Mouse (Mus musculus) liver, embryonic 14.5 days (tissue): ENCODE results near the gene Ankrd52. TPM values are rescaled to one million over a fixed set of nuclear protein-coding genes. Genes with fewer than 3 reads are reported as not detected.
A peak's percentile ranks its signal among the peaks of the same experiment; 100 is the strongest.

Experiments
- ATAC-seq: fragments of 200-750 bp; cut with Nextera tagmentation; 2 replicates; pipeline ENCODE4 v1.8.0; 2017; ENCODE audit warnings: moderate number of reproducible peaks, mild to moderate bottlenecking, moderate library complexity; ENCODE audit not compliant: insufficient read depth
- DNase-seq, 3 experiments: peaks; one replicate each; pipeline ENCODE4 v3.0.0-alpha.2; 2012 to 2013; ENCODE audit warnings: low read depth in 3 of 3, low spot score in 3 of 3
- H3K27ac ChIP-seq: fragments of 300-500 bp; sonication (generic); 2 replicates; pipeline ENCODE4 v1.5.1; 2014; ENCODE audit warnings: moderate library complexity, mild to moderate bottlenecking, control low read depth, inconsistent platforms
- H3K27me3 ChIP-seq: fragments of 300-500 bp; sonication (generic); 2 replicates; pipeline ENCODE4 v1.6.1; 2014; ENCODE audit warnings: mild to moderate bottlenecking, low read length, moderate library complexity; ENCODE audit not compliant: control insufficient read depth, insufficient read depth
- H3K36me3 ChIP-seq: fragments of 300-500 bp; sonication (generic); replicated peaks from 2 replicates; pipeline ENCODE4 v1.6.1; 2014; ENCODE audit warnings: low read depth; ENCODE audit not compliant: control insufficient read depth, insufficient read depth
- H3K4me1 ChIP-seq, 2 experiments: fragments of 200-500 bp in 1 of 2; fragments of 300-500 bp in 1 of 2; sonication (generic) in 1 of 2; replicated peaks; 2 replicates each; pipeline ENCODE4 v1.6.1; 2012 to 2014; ENCODE audit warnings: antibody characterized with exemption in 1 of 2, inconsistent platforms in 1 of 2, low read length in 1 of 2; ENCODE audit not compliant: control insufficient read depth in 2 of 2, insufficient read depth in 2 of 2
- H3K4me2 ChIP-seq: fragments of 300-500 bp; sonication (generic); 2 replicates; pipeline ENCODE4 v1.6.1; 2014; ENCODE audit warnings: low read depth, mild to moderate bottlenecking, control low read depth, moderate library complexity
- H3K4me3 ChIP-seq, 2 experiments: fragments of 200-500 bp in 1 of 2; fragments of 300-500 bp in 1 of 2; sonication (generic) in 1 of 2; 2 replicates each; pipeline ENCODE4 v1.5.1; 2012 to 2014; ENCODE audit warnings: low read depth in 2 of 2, low read length in 2 of 2, mild to moderate bottlenecking in 2 of 2, control low read depth in 1 of 2, inconsistent platforms in 1 of 2, moderate library complexity in 1 of 2; ENCODE audit not compliant: insufficient read depth in 1 of 2
- H3K9ac ChIP-seq: fragments of 300-500 bp; sonication (generic); replicated peaks from 2 replicates; pipeline ENCODE4 v1.6.1; 2014; ENCODE audit warnings: mild to moderate bottlenecking, control low read depth, moderate library complexity
- H3K9me3 ChIP-seq: fragments of 300-500 bp; sonication (generic); 2 replicates; pipeline ENCODE4 v1.6.1; 2016; ENCODE audit warnings: low read length, mixed read lengths; ENCODE audit not compliant: control insufficient read depth
- CTCF ChIP-seq: IDR thresholded peaks from 2 replicates; pipeline ENCODE4 v1.5.1; 2016; ENCODE audit warnings: antibody characterized with exemption, low read depth, control low read depth
- EP300 ChIP-seq: IDR thresholded peaks from 2 replicates; pipeline ENCODE4 v1.6.1; 2016; ENCODE audit warnings: antibody characterized with exemption, low read depth
- WGBS: fragments of 180-500 bp; shearing (Covaris S2); extraction: QIAGEN DNeasy Blood & Tissue Kit; methylation state at CpG from one replicate; pipeline ENCODE4 v1.1.7; 2014; ENCODE audit not compliant: insufficient replicate concordance; 5-methylcytosine and 5-hydroxymethylcytosine counted together
- polyA plus RNA-seq, 2 experiments: library from polyadenylated mRNA; depleted of rRNA in 1 of 2; stranded (reverse) in 1 of 2; unstranded in 1 of 2; fragments of >200 nt; fragmentation: Nextera tagmentation in 1 of 2; extraction: Ambion mirVana in 1 of 2; gene quantifications; 2 replicates each; pipeline versions ENCODE4 v1.2.1 to v1.2.3; 2012 to 2014

Ankrd52 gene
- polyA plus RNA-seq, 2 experiments, result 4.3 to 7.4 TPM

DNA sequence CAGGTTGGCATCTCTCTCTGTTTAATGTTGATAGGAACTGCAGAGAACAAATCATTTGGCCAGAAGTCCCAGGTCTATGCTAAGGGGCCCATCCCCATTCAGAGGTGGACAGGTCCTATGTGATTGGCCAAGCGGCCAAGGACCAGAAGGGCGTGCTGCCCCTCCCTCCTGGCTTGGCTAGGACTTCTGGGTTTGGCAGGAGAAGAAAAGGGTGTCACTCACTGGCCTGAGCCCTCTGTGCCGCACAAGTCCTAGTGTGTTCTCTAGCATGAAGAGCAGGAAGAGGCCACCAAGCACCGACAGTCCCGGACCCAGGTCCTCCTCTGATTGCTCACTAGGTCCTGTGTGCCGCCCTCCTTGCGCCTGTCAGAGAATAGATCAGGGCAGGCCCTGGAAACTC lies 20.6 kb downstream of the Ankrd52 start:
- H3K9me3 ChIP-seq, result no peaks in the 10 kb centered on the region
- H3K36me3 ChIP-seq, result no peaks in the 10 kb centered on the region
- no peaks in the 10 kb centered on the region; a peak in 1 of 4 replicates for H3K4me1 ChIP-seq
- H3K4me2 ChIP-seq, result no peak overlapping the region
- H3K27me3 ChIP-seq, result no peaks in the 10 kb centered on the region
- no peak overlapping the region for H3K27ac ChIP-seq
- ATAC-seq (no peak), DNase-seq (no peak)
- 62% methylated on average over 7 of the region's 7 CpGs for WGBS
- no peak overlapping the region for H3K4me3 ChIP-seq
- H3K9ac ChIP-seq, result no peak overlapping the region
- TF ChIP-seq EP300, result no peak
- TF ChIP-seq CTCF, result no peak

GRCm38 (mm10) chr10:128400338-128400737 lies 23.4 kb downstream of the Ankrd52 start:
- H3K9me3 ChIP-seq, result no peaks in the 10 kb centered on the region
- peak overlapping the region; percentile 39 for H3K4me2 ChIP-seq
- WGBS, result 40% methylated on average over 5 of the region's 5 CpGs
- peak overlapping the region; percentile 43 to 46 for H3K4me3 ChIP-seq
- TF ChIP-seq EP300, result no peak
- no peak for TF ChIP-seq CTCF
- ATAC-seq, result peak; percentile 30; the same call in 1 of the 2 replicates
- H3K27me3 ChIP-seq, result no peaks in the 10 kb centered on the region
- DNase-seq, result no peak
- H3K27ac ChIP-seq, result no peak overlapping the region
- no peaks in the 10 kb centered on the region for H3K36me3 ChIP-seq
- no peaks in the 10 kb centered on the region; a peak in 1 of 4 replicates for H3K4me1 ChIP-seq
- no peak overlapping the region for H3K9ac ChIP-seq

DNA sequence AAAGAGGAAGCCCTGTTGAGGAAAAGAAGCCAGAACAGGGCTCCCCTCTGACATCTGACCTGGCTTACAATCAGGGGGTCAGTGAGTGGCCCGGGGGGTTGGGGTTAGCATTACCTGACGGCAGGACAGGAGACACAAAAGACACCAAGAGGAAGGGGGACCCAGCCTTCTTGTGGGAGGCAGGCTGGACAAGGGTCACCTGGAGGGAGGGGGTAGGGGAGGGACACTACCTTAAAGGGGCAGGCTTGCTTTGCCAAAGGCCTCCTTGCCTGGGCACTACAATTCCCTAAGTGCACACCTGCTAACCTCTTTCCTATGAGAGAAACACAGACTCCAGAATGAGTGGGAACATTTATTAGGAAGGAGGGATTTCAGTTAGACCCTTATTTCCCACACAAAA lies 24.1 kb downstream of the Ankrd52 start, which contains the start of gene Slc39a5:
TSS of gene Slc39a5 (minus strand) at position 174 of the 400 bp plus-strand sequence.
- DNase-seq (no peak), ATAC-seq (no peak)
- H3K36me3 ChIP-seq, result no peaks in the 10 kb centered on the region; the same call in 1 of the 2 replicates
- no peaks in the 10 kb centered on the region for H3K27me3 ChIP-seq
- 53% methylated on average over 2 of the region's 2 CpGs for WGBS
- TF ChIP-seq CTCF, result no peak
- TF ChIP-seq EP300, result no peak
- H3K9me3 ChIP-seq, result no peaks in the 10 kb centered on the region
- peak within 1 kb of the TSS; percentile 39 for H3K4me2 ChIP-seq
- H3K27ac ChIP-seq, result no peak within 1 kb of the TSS
- H3K9ac ChIP-seq, result no peak within 1 kb of the TSS
- H3K4me3 ChIP-seq, result peak within 1 kb of the TSS; percentile 43 to 46
- H3K4me1 ChIP-seq, result no peaks in the 10 kb centered on the region; a peak in 1 of 4 replicates

GRCm38 (mm10) chr10:128401638-128402037 lies 24.7 kb downstream of the Ankrd52 start:
- H3K9ac ChIP-seq, result no peak overlapping the region
- no peak for TF ChIP-seq CTCF
- TF ChIP-seq EP300, result no peak
- no peaks in the 10 kb centered on the region for H3K4me1 ChIP-seq
- H3K36me3 ChIP-seq, result no peaks in the 10 kb centered on the region; the same call in 1 of the 2 replicates
- no peaks in the 10 kb centered on the region for H3K9me3 ChIP-seq
- no peak overlapping the region for H3K4me2 ChIP-seq
- no peaks in the 10 kb centered on the region for H3K27me3 ChIP-seq
- ATAC-seq (no peak), DNase-seq (no peak)
- no peak overlapping the region for H3K4me3 ChIP-seq
- no peak overlapping the region for H3K27ac ChIP-seq
- WGBS, result 59% methylated on average over 9 of the region's 9 CpGs

DNA sequence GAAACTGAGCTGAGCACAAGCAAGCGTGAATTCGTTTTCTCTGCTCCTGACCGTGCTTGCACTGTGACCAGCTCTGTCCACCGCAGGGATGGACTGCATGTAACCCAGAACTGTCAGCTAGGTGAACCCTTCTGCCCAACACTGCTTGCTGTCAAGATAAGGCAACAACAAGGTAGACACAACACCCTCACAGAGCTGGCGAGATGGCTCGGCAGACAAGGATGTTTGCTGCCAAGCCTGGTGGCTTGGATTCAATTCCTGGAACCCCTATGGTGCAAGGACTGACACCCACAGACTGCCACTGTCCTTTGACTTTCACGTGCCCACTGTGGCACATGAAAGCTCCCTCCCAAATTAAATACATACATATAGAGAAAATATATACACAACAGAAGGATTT lies 27.0 kb downstream of the Ankrd52 start:
- TF ChIP-seq CTCF, result no peak
- no peak for TF ChIP-seq EP300
- Histone ChIP-seq H3K9ac (no peak overlapping the region), H3K4me1 (peaks cover 0 to 5% of the 10 kb centered on the region in 2 experiments; a peak in 1 of 4 replicates), H3K36me3 (no peaks in the 10 kb centered on the region; the same call in 1 of the 2 replicates), H3K27me3 (no peaks in the 10 kb centered on the region), H3K4me2 (no peak overlapping the region), H3K4me3 (no peak overlapping the region), H3K9me3 (no peaks in the 10 kb centered on the region), H3K27ac (no peak overlapping the region)
- ATAC-seq (no peak), DNase-seq (no peak)
- WGBS, result 74% methylated on average over 7 of the region's 7 CpGs
